Mouse (Mus musculus): ENCODE data around the gene C6. TPM values are rescaled to one million over a fixed set of nuclear protein-coding genes. Genes with fewer than 3 reads are reported as not detected.

The C6 gene
- 10 to 100 TPM in 3 of 4 experiments, 1 to 10 TPM in 1; 6.5 to 34.0 (median 16.2) TPM for total RNA-seq (2022)

- no peak for DNase-seq
Observed at GRCm38 (mm10) chr15:4726830-4727310, at the start of gene C6. C6 (plus strand) TSS chr15:4727175.

GRCm38 (mm10) chr15:4697604-4698003 is 29.4 kb upstream of the C6 start:
- DNase-seq = no peak

DNA sequence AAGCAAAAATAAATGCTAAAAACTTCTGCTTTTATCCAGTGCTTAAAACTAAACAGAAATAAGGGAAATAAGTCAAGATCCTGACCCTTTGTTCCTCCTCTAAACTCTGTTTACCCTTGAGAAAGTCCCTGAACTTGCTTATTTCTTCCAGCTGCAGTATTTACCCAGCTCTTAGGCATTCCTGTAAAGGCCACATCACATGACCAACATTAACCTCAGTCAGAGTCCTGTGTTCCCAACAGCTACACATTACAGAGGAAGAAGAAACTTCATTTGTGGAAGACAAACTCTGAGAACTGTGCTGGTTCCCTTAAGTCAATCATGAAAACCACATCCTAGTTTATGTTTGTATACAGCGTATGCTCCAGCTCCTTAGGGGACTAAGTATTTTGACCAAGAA is 7.2 kb downstream of the C6 start:
- DNase-seq = no peak

DNA sequence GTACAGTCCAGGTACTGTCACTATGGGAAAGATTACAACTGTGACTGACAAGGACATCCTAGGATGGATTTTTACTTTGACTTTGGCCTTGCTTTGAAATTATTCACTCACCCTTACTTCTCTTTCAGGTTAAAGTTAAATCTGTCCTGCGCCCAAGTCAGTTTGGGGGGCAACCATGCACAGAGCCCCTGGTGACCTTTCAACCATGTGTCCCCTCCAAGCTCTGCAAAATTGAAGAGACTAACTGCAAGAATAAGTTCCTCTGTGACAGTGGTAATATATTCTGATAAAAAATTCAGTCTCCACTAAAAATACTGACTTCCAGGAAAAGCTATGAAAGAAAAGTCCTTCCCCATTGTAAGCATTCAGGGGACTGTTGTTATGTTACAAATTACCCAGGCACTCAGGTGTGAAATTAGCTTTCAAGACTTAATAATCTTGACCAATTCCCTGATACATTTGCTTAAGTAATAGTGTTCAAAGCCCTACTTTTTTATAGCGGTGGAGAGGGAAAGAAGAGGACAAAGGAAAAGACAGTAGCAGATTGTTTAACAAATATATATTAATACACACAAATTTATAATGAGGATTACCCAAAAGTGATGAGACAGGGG is 8.1 kb downstream of the C6 start:
- DNase-seq = no peak

DNA sequence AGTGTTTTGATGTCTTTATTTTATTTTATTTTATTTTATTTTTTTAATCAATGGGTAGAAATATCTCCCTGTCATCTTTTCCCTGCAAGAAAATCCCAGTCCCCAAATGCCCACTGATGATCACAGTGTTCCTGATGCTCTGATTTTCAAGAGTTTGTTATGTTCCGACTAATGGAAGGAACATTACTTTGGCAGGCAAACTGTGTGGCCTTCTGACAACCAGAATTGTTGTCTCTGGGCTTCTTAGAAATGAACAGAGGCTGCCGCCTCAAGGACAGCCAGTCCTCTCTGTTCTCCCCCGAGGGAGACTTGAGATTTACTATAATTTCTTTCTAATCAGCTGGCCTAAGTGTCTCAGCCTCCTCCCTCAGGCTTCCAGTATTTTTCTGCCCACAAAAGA is 20.7 kb downstream of the C6 start:
- no peak for DNase-seq

GRCm38 (mm10) chr15:4790378-4790777 is 63.4 kb downstream of the C6 start:
- no peak for DNase-seq

DNA sequence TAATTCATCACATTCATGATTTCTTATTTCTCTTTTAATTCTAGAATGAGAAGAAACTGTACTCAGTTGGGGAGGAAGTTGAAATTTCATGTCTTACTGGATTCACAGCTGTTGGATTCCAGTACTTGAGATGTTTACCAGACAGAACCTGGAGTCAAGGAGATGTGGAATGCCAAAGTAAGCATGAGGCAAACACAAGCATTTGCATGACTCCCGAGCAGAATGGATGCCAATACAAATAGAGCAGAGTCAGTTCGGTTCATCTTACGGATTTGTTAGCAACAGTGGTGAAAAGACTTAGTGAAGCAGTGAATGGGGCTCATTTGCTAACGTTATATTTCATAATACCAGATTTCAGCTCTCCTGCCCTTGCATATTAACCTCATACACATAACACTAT is 69.9 kb downstream of the C6 start:
- no peak for DNase-seq

DNA sequence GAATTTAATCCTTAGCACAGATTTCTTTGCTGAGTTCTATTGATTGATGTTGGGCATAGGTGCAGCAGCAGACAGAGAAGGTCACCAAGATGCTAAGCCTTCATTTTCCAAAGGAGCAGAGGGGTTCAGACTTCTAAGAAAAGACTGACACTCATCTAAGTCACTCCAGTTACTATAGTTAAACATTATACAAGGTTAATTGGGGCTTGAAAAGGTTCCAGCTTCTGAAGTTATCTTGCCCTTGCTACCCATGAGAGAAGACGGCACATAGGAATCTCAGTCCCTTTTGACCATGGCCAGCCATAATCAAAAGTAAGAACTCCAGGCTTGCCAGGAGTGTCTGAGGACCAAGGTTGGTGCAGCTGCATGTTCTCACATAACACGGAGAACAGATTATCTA is 77.3 kb downstream of the C6 start:
- no peak for DNase-seq

DNA sequence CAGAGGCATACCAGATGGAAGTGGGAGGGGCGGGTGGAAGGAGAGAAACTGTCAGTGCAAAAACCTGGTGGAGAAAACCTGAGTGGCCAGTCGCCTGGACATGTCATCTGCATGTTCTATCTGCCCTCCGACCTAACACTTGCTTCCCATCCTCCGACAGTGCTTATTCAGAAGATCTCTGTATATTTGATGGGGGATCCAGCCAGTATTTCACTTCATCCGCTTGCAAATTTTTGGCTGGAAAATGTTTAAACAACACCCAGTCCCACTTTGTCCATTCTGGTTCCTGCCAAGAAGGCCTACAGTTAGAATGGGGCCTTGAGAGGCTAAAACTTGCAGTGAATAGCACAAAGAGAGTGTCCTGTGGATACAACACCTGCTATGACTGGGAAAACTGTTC is 81.2 kb downstream of the C6 start:
- no peak for DNase-seq

- DNase-seq = no peak
Observed at GRCm38 (mm10) chr15:4814976-4815375, 88.0 kb downstream of the C6 start.

GRCm38 (mm10) chr15:4815711-4816110 is 88.7 kb downstream of the C6 start:
- no peak for DNase-seq

- DNase-seq = no peak
Observed at GRCm38 (mm10) chr15:4816752-4817493, 89.9 kb downstream of the C6 start.

GRCm38 (mm10) chr15:4818437-4818836 is 91.5 kb downstream of the C6 start:
- DNase-seq = no peak

DNA sequence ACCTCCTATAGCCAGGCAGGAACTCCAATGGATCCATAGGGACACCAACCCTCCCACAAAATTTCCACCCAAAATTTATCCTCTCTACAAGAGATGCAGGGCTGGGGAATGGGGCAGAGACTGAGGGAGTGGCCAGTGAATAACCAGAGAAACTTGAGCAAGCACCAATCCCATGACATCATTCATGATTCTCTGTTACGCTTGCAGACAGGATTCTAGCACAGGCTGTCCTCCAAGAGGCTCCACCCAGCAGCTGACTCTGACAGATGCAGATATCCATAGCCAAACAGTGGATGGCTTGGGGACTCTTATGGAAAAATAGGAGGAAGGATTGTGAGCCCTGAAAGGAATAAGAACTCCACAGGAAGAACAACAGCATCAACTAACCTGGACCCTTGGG is 94.2 kb downstream of the C6 start:
- DNase-seq = no peak

- DNase-seq = no peak
Observed at GRCm38 (mm10) chr15:4821824-4822223, 94.8 kb downstream of the C6 start.

- no peak for DNase-seq
Observed at GRCm38 (mm10) chr15:4827736-4828135, 100.8 kb downstream of the C6 start.

GRCm38 (mm10) chr15:4836354-4836753 is 109.4 kb downstream of the C6 start:
- DNase-seq = no peak

- no peak for DNase-seq
Observed at GRCm38 (mm10) chr15:4850015-4850414, 123.0 kb downstream of the C6 start.

Other genes starting within 250 kb of the C6 start
- not detected for gene Mroh2b, start 171.6 kb downstream of the C6 start, total RNA-seq (2022)

Measured in adrenal gland, adult 8-10 months (tissue).